Mouse (Mus musculus) testis, adult 2 months (tissue): Measurements from ENCODE around the gene Calm1.

ENCODE experiments used
- CTCF ChIP-seq: fragments of 200-500 bp; IDR thresholded peaks from 2 replicates; pipeline ENCODE4 v1.5.1; 2012; ENCODE audit warnings: low read depth, mild to moderate bottlenecking, inconsistent platforms, low read length, moderate library complexity; ENCODE audit not compliant: control insufficient read depth, insufficient read depth, insufficient replicate concordance
- POLR2A ChIP-seq: fragments of 200-500 bp; IDR thresholded peaks from 2 replicates; pipeline ENCODE4 v1.6.1; 2012; ENCODE audit warnings: low read depth, mild to moderate bottlenecking, inconsistent platforms, low read length, moderate library complexity; ENCODE audit not compliant: control insufficient read depth

- TF ChIP-seq CTCF: no peak
- no peak for TF ChIP-seq POLR2A
These were observed 35.0 kb downstream of the Calm1 start for GRCm38 (mm10) chr12:100234201-100234600.
